Mouse (Mus musculus): ENCODE data around the gene Fbxo2. TPM values are rescaled to one million over a fixed set of nuclear protein-coding genes. Genes with fewer than 3 reads are reported as not detected.
"Not testable (repeated sequence)": the region's sequence is repeated elsewhere in the genome, so short reads cannot be mapped to it uniquely, and the experiment has no call there.

The Fbxo2 gene
- total RNA-seq, 4 experiments from 2014 or later: 0.36 to 0.67 (median 0.48) TPM; not detected in 1

DNA sequence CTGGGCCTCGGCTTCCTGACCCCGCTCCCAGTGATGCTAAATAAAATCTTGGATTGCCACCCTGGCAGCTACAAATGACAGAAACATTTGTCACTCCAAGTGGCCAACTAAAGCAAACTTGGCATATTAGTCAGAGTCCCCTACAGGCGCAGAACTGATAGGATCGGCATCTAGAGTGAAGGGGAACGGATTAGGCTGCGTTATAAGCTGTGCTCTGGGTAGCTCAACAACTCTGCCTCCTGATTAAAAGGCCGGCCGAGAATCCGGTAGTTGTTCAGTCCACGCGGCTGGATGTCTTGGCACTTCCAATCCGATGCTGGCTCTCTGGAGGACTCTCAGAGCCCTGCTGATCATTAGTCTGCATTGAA is 14.1 kb downstream of the Fbxo2 start:
- no peak for DNase-seq (ENCODE audit: low spot score in 2 of 2)

DNA sequence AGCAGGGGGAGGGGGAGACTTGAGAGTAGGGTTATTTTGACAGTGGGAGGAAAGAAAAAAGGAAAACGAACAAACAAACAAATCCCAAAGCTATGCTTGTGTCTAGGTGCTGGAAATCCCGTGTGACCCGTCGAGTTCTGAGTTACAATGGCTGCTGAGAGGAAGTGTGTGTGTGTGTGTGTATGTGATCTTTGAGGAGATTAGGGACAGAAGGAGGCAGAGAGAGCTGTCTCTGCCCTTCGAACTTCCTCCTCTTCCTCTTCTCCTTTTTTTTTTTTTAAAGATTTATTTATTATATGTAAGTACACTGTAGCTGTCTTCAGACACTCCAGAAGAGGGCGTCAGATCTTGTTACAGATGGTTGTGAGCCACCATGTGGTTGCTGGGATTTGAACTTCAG is 16.2 kb downstream of the Fbxo2 start:
- not testable (repeated sequence) for DNase-seq (ENCODE audit: low spot score in 2 of 2)

DNA sequence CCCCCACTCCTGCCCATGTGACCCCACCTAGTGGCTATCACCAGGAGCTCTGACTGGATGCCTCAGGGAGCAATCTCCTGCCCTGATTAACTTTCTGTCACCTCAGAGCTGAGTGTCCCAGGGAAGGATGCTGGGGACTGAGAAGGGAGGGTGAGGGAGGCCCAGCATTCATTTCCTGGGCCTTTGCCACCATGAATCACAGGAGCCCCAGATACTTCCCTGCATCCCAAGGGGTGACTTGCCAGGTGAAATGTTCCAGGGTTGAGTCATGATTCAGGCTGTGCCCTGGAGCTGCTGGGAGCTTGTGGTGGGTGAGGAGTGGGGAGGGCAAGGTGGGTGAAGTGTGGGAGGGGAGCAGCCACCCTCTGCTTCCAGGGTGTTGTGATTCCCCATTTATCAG is 17.3 kb downstream of the Fbxo2 start:
- DNase-seq (ENCODE audit: low spot score in 2 of 2): no peak

DNA sequence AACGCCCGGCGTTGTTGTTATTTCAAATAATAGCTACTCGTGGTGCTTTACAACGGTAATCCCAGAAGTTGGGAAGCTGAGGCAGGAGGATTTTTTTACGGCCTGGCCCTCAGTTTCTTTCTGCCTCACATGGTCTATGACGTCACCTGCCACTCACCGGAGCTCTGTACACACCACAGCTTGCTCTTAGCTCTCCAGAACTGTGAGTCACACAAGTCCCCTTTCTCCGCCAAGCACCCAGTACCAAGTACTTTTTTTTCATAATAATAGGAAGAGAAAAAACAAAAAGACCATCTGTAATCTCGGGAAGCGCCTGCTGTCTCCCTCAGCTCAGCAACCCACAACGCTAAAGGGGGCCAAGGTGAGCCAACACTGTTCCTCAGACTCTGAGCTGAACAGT is 21.1 kb downstream of the Fbxo2 start:
- no peak for DNase-seq (ENCODE audit: low spot score in 2 of 2)

- no peak for DNase-seq (ENCODE audit: low spot score in 2 of 2)
These were observed 21.9 kb downstream of the Fbxo2 start for GRCm38 (mm10) chr4:148182363-148182762.

GRCm38 (mm10) chr4:148184564-148184963 is 24.1 kb downstream of the Fbxo2 start:
- DNase-seq (ENCODE audit: low spot score in 2 of 2): no peak

DNA sequence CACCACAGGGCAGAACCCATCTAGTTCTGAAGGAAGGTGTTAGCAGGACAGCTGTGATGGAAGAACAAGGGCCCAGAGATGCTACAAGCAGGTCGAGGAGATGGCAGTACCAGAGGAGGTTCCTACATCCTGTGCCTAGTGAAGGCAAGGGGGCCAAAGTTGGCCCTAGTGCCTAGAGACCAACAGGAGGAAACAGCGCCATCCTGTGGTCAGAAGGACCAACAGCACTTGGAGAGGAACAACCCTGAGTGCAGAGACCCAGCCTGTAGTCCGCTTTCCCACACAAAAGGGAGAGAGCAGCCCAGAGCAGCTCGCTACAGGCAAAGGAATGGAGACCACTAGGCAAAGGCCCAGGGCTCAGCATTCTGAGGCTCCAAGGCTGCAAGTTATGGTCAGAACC is 25.4 kb downstream of the Fbxo2 start:
- no peak for DNase-seq (ENCODE audit: low spot score in 2 of 2)

GRCm38 (mm10) chr4:148188767-148189166 is 28.3 kb downstream of the Fbxo2 start:
- DNase-seq (ENCODE audit: low spot score in 2 of 2): not testable (repeated sequence)

DNA sequence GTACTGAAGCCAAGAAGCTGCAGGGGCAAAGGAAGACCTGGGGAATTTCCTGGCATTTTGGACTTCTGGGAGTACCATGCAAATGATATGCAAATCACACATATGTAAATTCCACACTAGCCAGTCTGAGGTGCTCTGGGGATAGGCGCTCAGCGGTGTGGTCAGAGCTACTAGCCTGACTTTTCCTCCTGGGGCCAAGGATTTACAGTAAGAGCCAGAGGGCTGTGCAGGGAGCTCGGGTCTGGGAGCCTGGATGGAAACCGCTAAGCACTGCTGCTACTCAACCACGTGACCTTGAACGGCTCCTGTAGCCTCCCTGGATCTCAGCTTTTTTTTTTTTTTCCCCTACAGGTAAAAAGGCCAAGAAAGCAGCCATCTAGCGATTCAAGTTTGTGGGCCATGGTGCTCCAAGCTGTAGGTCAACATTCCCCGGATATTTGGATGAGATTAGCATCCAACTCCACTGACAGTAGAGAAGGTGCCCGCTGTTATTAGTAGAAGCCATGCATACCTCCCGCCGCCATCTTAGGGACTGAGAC is 32.4 kb downstream of the Fbxo2 start:
- DNase-seq (ENCODE audit: low spot score in 2 of 2): no peak

DNA sequence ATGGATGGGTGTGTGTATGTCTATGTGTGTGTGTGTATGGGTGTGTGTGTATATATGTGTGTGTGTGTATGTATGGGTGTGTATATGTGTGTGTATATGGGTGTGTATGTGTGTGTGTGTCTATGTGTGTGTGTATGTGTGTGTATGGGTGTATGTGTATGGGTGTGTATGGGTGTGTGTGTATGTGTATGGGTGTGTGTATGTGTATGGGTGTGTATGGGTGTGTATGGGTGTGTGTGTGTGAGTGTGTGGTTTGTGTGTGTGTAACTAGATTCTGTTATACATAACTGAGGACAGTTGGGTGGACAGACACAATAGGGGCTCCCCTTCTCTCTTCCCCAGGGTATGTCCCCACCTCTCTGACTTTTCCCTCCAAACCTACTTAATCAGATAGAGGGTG is 34.0 kb downstream of the Fbxo2 start:
- no peak for DNase-seq (ENCODE audit: low spot score in 2 of 2)

GRCm38 (mm10) chr4:148198721-148199120 is 38.3 kb downstream of the Fbxo2 start:
- DNase-seq (ENCODE audit: low spot score in 2 of 2): no peak

- no peak for DNase-seq (ENCODE audit: low spot score in 2 of 2)
These were observed 43.1 kb downstream of the Fbxo2 start for GRCm38 (mm10) chr4:148203557-148203956.

DNA sequence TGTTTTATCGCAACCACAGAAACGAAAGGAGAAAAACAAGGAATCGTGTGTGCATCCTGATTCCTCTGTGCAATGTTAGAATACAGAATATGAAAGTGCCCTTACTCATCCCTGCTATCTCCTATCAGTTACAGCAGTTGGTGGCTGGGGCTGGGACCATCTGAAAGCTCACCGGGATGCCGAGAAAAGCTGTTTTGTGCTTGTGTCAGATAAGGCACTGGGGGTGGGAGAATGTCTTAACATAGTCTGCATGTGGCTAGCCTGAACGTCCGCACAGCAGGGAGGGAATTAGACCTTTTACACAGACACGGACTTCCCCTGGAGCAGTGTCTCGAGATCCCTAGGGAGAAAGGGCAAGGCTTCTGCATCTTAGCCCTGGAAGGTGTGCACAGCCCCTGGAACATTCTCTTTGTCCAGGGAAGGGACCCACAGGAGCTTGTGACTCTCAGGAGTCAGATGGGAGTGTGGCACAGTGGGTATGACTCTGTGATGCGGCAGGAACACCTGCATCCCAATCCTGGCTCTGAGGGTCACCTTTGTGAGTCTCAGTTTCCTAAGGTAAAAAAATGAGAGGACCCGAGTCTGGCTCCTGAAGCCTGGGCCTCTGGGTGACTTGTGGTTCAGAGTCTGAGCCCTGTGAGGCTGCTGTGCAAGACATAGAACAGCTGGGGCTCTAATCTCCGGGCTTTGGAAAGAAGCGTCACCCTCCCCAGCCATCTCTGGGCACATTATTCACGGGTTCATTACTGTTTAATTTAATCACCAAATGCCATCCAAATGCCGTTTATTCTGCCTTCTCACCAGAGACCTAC is 43.8 kb downstream of the Fbxo2 start:
- DNase-seq (ENCODE audit: low spot score in 2 of 2): no peak

DNA sequence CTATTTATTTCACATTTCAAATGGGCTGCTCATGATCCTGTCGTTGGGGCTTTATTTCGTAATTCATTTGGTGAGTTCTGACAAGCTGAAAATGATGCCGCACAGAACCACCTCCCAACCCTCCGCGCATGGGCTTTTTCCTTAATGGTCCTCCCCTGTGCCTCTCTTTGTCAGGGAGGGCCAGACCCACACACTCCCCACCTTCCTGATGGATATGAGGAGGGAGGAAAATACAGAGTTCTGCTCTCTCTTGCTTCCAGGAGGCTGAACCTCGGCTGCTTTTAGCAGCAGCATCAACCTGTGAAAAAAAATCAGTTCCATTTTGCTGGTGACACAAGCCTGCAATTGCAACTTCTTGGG is 44.4 kb downstream of the Fbxo2 start:
- DNase-seq (ENCODE audit: low spot score in 2 of 2): no peak

- DNase-seq (ENCODE audit: low spot score in 2 of 2): no peak
These were observed 54.2 kb downstream of the Fbxo2 start for GRCm38 (mm10) chr4:148214460-148215136.

DNA sequence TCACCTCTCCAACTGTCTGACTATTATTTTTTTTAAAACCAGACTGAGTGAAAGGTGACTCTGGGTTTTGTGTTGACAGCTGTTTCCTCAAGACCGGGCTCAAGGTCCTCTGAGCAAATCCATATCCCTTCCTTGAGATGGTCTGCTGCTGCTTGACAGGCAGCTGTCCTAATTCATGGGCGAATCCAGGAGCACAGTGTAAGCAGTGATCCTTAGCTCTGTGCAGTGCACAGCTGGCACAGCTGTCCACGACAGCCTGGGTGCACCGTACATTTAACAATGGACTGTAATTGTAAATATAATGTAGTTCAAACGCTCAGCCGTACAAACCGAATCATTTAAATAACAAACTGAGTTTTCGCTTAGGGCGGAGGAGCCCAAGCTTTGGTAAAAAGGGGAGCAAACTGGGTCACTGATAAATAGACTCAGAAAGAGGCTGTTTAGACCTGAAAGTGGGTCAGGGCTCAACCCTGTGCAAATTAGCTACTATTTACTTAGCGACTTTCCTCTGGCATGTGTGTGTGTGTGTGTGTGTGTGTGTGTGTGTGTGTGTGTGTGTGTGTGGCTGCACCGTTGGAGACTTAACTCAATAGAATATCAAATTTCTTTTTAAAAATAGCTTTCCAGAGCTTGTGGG is 55.0 kb downstream of the Fbxo2 start:
- DNase-seq (ENCODE audit: low spot score in 2 of 2): no peak

Small RNAs within 50 kb of the gene (microRNA-seq; reads per million reads assigned to microRNA genes)
- gene Mir7022: not detected

Other genes starting within 250 kb of the Fbxo2 start
- 10 to 100 TPM; 14.7 to 17.0 (median 15.5) TPM for gene Plod1, start 223.9 kb upstream of the Fbxo2 start, total RNA-seq (2022)
- gene 2510039O18Rik, start 219.7 kb upstream of the Fbxo2 start, total RNA-seq (2022): 10 to 100 TPM; 19.8 to 21.4 (median 20.5) TPM
- not detected for gene Nppb, start 174.8 kb upstream of the Fbxo2 start, total RNA-seq (2022)
- gene Nppa, start 159.9 kb upstream of the Fbxo2 start, total RNA-seq (2022): under 1 TPM in 3 of 4 experiments, not detected in 1; 0.34 to 0.46 (median 0.39) TPM
- 1 to 10 TPM; 4.1 to 5.3 (median 4.7) TPM for gene Clcn6, start 121.8 kb upstream of the Fbxo2 start, total RNA-seq (2022)
- 1 to 10 TPM; 4.8 to 7.0 (median 6.3) TPM for gene Mthfr, start 121.5 kb upstream of the Fbxo2 start, total RNA-seq (2022)
- 10 to 100 TPM; 11.8 to 15.2 (median 13.8) TPM for gene Agtrap, start 72.6 kb upstream of the Fbxo2 start, total RNA-seq (2022)
- gene Mad2l2, start 30.2 kb upstream of the Fbxo2 start, total RNA-seq (2022): 10 to 100 TPM; 11.6 to 19.1 (median 15.1) TPM
- gene Draxin, start 29.9 kb upstream of the Fbxo2 start, total RNA-seq (2022): not detected
- gene Fbxo6, start 8.5 kb upstream of the Fbxo2 start, total RNA-seq (2022): 10 to 100 TPM; 44.3 to 53.2 (median 47.5) TPM
- 10 to 100 TPM in 1 of 4 experiments, 1 to 10 TPM in 3; 7.3 to 11.0 (median 8.3) TPM for gene Fbxo44, start 139 bp upstream of the Fbxo2 start, total RNA-seq (2022)
- gene Disp3, start 127.3 kb downstream of the Fbxo2 start, total RNA-seq (2022): under 1 TPM in 2 of 4 experiments, not detected in 2; 0.10 to 0.11 TPM